Mouse (Mus musculus) heart, embryonic 13.5 days (tissue): ENCODE measurements around the gene Sdk2. TPM values are rescaled to one million over a fixed set of nuclear protein-coding genes. Genes with fewer than 3 reads are reported as not detected.

ENCODE experiments used
- ATAC-seq: fragments of 200-750 bp; cut with Nextera tagmentation; 2 replicates; pipeline ENCODE4 v1.8.0; 2017; ENCODE audit warnings: moderate TSS enrichment; ENCODE audit not compliant: insufficient number of reproducible peaks, low FRiP score, low TSS enrichment; ENCODE audit errors: extremely low read depth
- H3K27ac ChIP-seq: fragments of 300-500 bp; sonication (generic); replicated peaks from 2 replicates; pipeline ENCODE4 v1.5.1; 2015; ENCODE audit warnings: moderate library complexity, mild to moderate bottlenecking, inconsistent platforms
- H3K27me3 ChIP-seq: fragments of 300-500 bp; sonication (generic); replicated peaks from 2 replicates; pipeline ENCODE4 v1.6.1; 2015; ENCODE audit warnings: mild to moderate bottlenecking, inconsistent platforms
- H3K36me3 ChIP-seq: fragments of 300-500 bp; sonication (generic); 2 replicates; pipeline ENCODE4 v1.6.1; 2015; ENCODE audit warnings: mild to moderate bottlenecking, inconsistent platforms
- H3K4me1 ChIP-seq: fragments of 300-500 bp; sonication (generic); 2 replicates; pipeline ENCODE4 v1.6.1; 2015; ENCODE audit warnings: inconsistent platforms
- H3K4me2 ChIP-seq: fragments of 300-500 bp; sonication (generic); 2 replicates; pipeline ENCODE4 v1.6.1; 2015; ENCODE audit warnings: inconsistent platforms, mild to moderate bottlenecking, moderate library complexity
- H3K4me3 ChIP-seq: fragments of 300-500 bp; sonication (generic); 2 replicates; pipeline ENCODE4 v1.5.1; 2015; ENCODE audit warnings: moderate library complexity, mild to moderate bottlenecking, inconsistent platforms
- H3K9ac ChIP-seq: fragments of 300-500 bp; sonication (generic); 2 replicates; pipeline ENCODE4 v1.6.1; 2015; ENCODE audit warnings: inconsistent platforms, mild to moderate bottlenecking, moderate library complexity
- H3K9me3 ChIP-seq: fragments of 300-500 bp; sonication (generic); 2 replicates; pipeline ENCODE4 v1.6.1; 2016; ENCODE audit warnings: inconsistent platforms
- WGBS: fragments of 180-500 bp; shearing (Covaris S2); methylation state at CpG from one replicate; pipeline ENCODE4 v1.1.7; 2015; ENCODE audit warnings: mixed read lengths; 5-methylcytosine and 5-hydroxymethylcytosine counted together
- polyA plus RNA-seq: library from polyadenylated mRNA; unstranded; fragments of >200 nt; fragmentation: Nextera tagmentation; extraction: Ambion mirVana; gene quantifications from 2 replicates; pipeline ENCODE4 v1.2.1, GENCODE M21; 2015

Gene Sdk2
- polyA plus RNA-seq, result 1.9 and 2.5 TPM in 2 replicates

DNA sequence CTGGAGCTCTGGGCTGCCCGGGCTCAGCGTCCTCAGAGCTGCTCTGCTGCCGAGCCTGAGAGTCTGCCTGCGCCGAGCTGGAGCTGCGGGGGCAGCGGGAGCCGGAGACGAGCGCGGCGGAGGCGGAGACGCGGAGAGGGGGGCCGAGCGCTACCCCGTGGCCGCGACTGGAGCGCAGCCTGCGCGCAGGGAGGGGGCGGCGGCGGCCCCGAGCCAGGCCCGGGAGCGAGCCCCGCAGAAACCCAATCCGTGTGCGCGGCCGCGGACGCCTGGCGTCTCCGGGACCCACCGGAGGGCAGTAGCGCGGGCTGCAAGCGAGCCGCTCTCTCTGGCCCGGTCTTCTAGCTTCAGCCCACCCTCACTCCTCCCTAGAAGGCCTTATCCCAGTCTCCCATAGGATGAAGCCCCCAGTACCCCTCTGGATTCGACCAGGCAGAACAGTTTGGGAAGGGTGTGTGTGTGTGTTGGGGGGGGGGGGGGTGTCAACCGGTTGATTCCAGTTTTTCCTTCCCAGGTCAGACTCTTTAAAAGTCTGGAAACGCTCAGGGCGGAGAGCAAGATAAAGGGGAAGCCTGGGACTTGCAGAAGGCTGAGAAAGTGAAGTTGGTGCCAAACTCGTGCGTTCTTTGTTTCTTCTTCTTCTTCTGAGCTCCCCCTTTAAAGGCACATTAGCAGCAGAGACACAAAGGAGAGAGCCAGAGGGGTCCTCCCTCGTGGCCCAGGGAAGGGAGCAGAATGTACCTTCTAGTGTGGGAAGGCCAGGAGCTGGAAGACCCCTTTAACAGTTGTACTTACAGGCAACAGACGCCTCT, at the start of gene Sdk2:
Gene Sdk2, minus strand, starts transcription at position 96 of the 812 bp plus-strand sequence.
- Histone ChIP-seq H3K4me2 (peak within 1 kb of the TSS; percentile 99), H3K27me3 (peaks cover 43% of the 10 kb centered on the region), H3K36me3 (no peaks in the 10 kb centered on the region), H3K27ac (peak within 1 kb of the TSS; percentile 86), H3K9me3 (no peaks in the 10 kb centered on the region), H3K4me3 (peak within 1 kb of the TSS; percentile 75), H3K4me1 (peaks cover 35% of the 10 kb centered on the region), H3K9ac (peak within 1 kb of the TSS; percentile 91)
- WGBS, result 4% methylated on average over 47 of the region's 52 CpGs
- 0 out of 2 replicates have a peak, but pooled peaks have one; percentile 15 for ATAC-seq

DNA sequence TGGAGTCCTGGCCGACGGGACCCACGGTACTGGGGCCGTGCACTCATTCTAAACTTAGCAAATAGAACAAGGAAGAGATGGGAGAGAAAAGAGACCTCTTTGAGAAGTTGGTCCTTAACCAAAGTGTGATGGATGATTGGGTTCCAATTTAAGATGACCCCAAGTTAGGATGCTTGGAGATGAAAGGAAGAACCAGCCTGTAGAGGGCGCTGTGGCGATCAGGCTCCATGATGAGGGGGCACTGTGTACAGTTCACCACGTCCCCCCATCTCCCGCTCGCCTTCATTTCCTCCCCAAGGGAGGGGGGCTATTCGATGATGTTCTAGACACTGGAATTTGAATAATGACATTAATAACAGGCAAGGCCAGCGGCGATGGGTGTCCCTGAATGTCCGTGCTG, 48.2 kb upstream of the Sdk2 start:
- peaks cover 12% of the 10 kb centered on the region for H3K4me1 ChIP-seq
- no peak overlapping the region for H3K9ac ChIP-seq
- ATAC-seq, result no peak
- H3K36me3 ChIP-seq, result no peaks in the 10 kb centered on the region
- 76% methylated on average over 13 of the region's 13 CpGs for WGBS
- no peak overlapping the region for H3K4me2 ChIP-seq
- H3K27ac ChIP-seq, result no peak overlapping the region
- no peaks in the 10 kb centered on the region for H3K27me3 ChIP-seq
- H3K9me3 ChIP-seq, result no peaks in the 10 kb centered on the region
- no peak overlapping the region for H3K4me3 ChIP-seq

DNA sequence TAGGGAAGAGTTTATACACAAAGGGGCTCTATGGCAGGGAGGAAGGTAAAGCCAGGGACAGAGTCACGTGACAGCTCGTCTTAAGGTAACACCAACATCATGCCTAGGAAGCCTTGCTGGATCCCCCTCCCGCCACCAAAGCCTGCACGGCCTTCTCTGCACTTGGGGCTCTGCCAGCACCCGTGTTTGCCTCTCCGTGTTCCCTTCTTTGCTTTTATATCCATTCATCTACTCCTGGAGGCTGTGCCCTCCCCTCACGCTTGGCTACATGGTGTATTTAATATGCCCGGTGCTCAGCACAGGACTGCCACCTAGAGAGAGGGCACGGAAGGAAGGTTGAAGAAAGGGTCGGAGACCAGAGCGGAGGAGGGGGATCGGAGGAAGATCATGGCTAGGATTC, 47.8 kb upstream of the Sdk2 start:
- no peaks in the 10 kb centered on the region for H3K9me3 ChIP-seq
- 70% methylated on average over 12 of the region's 12 CpGs for WGBS
- H3K27ac ChIP-seq, result no peak overlapping the region
- no peak overlapping the region for H3K4me2 ChIP-seq
- H3K9ac ChIP-seq, result no peak overlapping the region
- ATAC-seq, result no peak
- no peaks in the 10 kb centered on the region for H3K36me3 ChIP-seq
- no peaks in the 10 kb centered on the region for H3K27me3 ChIP-seq
- peaks cover 12% of the 10 kb centered on the region for H3K4me1 ChIP-seq
- H3K4me3 ChIP-seq, result no peak overlapping the region

DNA sequence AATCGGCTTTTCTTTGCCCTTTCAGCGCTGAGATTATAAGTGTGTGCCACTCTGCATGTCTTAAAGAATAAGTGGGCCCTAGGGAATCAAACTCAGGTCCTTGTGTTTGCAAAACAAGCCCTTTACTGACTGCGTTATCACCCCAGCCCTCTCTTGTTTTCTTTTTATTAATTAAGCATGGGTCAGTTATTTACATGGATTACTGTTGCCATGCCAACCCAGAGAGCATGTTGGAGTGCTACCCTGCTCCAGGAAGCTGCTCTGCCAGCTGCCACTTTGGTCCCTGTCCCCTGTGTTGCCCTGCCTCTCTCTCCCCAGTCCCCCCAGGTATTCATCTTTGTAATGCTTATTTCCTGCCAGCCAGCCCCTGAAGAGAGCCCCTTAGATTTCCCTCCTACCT, 44.0 kb upstream of the Sdk2 start:
- no peak for ATAC-seq

DNA sequence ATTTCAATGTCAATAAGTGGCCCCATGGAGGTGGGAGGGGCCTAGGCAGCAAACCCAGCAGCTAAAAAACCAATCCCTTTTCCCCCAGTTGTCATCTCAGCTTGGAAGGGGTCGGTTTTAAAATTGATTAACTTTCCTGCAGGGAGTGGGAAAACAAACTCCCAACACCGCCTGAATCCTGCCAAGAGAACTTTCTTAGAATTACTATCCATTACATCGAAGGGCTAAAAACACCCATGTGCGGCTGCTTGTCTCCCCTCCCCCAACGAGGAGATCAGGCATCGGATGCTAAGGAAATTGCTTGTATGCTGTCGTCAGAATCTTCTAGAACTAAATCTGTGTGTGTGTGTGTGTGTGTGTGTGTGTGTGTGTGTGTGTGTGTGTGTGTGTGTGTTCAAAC, 26.8 kb upstream of the Sdk2 start:
- Histone ChIP-seq H3K27me3 (no peaks in the 10 kb centered on the region), H3K9me3 (no peaks in the 10 kb centered on the region), H3K9ac (no peak overlapping the region), H3K4me3 (no peak overlapping the region), H3K4me2 (no peak overlapping the region), H3K27ac (no peak overlapping the region), H3K36me3 (no peaks in the 10 kb centered on the region), H3K4me1 (peaks cover 7% of the 10 kb centered on the region)
- no peak for ATAC-seq
- WGBS, result 57% methylated on average over 7 of the region's 7 CpGs

More for the DNA sequence above, 44.0 kb upstream of the Sdk2 start:
- H3K36me3 ChIP-seq, result no peaks in the 10 kb centered on the region
- H3K27ac ChIP-seq, result no peak overlapping the region
- peaks cover 13% of the 10 kb centered on the region for H3K4me1 ChIP-seq
- no peak overlapping the region for H3K9ac ChIP-seq
- H3K9me3 ChIP-seq, result no peaks in the 10 kb centered on the region
- no peak overlapping the region for H3K4me2 ChIP-seq
- no peak overlapping the region for H3K4me3 ChIP-seq
- no peaks in the 10 kb centered on the region for H3K27me3 ChIP-seq
- 79% methylated on average over 3 of the region's 3 CpGs for WGBS

DNA sequence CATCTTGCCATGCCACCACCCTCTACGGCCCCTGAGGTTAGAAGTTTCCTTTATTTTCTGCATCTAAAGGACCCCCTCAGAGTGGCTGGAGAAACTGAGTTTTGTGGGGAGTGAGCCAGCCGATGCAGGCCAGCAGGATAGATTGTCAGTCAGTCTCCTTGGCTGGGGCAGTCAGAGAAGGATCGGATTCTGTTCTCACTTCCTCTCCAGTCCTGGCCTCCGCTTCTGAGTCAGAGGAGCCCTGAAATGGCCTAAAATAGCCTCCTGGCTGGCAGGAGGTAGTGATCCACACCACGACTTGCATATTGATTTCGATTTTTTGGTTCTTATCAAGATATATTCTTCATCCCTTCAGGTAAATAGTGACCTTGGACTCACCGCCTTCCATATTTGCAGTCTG, 26.3 kb upstream of the Sdk2 start:
- 39% methylated on average over 7 of the region's 7 CpGs for WGBS
- H3K9me3 ChIP-seq, result no peaks in the 10 kb centered on the region
- H3K36me3 ChIP-seq, result no peaks in the 10 kb centered on the region
- H3K4me3 ChIP-seq, result no peak overlapping the region
- no peak overlapping the region for H3K4me2 ChIP-seq
- ATAC-seq, result no peak
- H3K9ac ChIP-seq, result no peak overlapping the region
- H3K27ac ChIP-seq, result no peak overlapping the region
- H3K4me1 ChIP-seq, result peaks cover 7% of the 10 kb centered on the region
- H3K27me3 ChIP-seq, result no peaks in the 10 kb centered on the region

DNA sequence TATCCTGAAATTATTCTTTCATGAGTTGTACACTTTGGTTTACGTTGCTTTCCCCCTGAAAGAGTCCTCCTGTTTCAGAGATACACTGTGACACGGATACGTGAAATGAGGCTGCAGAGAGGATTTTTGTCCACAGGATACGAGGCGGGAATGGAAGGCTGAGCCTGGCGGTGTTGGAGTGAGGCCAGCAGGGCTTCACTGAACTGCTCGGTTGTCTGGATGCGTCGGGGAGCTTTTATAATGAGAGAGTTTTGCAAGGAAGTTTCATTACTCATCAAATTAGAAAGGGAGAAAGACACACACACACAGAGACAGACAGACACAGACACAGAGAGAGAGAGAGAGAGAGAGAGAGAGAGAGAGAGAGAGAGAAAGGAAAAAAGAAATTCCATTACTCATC, 13.8 kb upstream of the Sdk2 start:
- H3K27ac ChIP-seq, result no peak overlapping the region
- no peaks in the 10 kb centered on the region; the same call in 1 of the 2 replicates for H3K4me1 ChIP-seq
- H3K9ac ChIP-seq, result no peak overlapping the region
- H3K27me3 ChIP-seq, result no peaks in the 10 kb centered on the region; the same call in 1 of the 2 replicates
- peaks cover 15% of the 10 kb centered on the region; the same call in 1 of the 2 replicates for H3K9me3 ChIP-seq
- WGBS, result 54% methylated on average over 9 of the region's 9 CpGs
- no peak for ATAC-seq
- no peak overlapping the region for H3K4me3 ChIP-seq
- no peak overlapping the region for H3K4me2 ChIP-seq
- H3K36me3 ChIP-seq, result no peaks in the 10 kb centered on the region

DNA sequence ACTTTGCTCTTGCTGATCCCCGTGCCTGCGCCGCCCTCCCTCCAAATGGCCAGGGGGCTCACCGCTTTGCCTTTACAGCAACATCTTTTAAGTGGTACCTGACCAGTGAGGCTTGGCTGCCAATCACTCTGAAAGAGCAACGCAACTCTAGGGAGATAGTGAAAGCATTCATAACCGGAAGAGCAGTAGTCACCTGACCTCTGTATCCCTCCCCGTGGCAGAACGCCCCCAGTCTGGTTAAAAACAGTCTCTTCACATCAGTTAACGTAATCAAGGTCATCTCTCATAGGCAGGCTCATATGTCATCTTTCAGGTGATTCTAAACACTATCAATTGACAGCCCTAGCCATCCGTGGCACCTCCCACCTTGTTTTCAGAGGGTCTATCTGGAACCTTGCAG, 5.8 kb upstream of the Sdk2 start:
- peaks cover 10% of the 10 kb centered on the region; the same call in 1 of the 2 replicates for H3K4me1 ChIP-seq
- peak overlapping the region; percentile 44 for H3K4me2 ChIP-seq
- ATAC-seq, result no peak
- H3K27ac ChIP-seq, result no peak overlapping the region
- H3K27me3 ChIP-seq, result peaks cover 24% of the 10 kb centered on the region
- 0 out of 2 replicates have a peak, but pooled peaks cover 11% of the 10 kb centered on the region for H3K9me3 ChIP-seq
- H3K36me3 ChIP-seq, result no peaks in the 10 kb centered on the region
- H3K9ac ChIP-seq, result no peak overlapping the region
- H3K4me3 ChIP-seq, result no peak overlapping the region
- 63% methylated on average over 10 of the region's 10 CpGs for WGBS

DNA sequence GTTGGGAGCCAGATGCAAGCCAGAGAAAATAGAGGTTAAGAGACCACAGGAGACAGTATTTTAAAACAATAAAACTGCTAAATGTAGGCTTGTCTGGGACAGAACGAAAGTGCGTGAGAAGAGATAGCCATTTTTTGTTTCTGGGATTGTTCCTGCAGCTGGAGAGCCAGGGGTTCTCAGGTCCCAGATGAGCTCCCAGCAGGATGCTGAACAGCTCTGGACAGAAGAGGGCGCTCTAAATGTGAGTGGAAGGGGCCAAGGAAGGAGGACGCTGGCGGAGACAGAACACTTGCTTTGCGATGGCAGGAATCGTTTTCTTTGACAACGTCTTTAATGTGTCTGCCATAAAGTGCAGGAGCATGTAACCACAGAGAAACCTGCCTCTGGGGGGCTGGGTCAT, 5.2 kb upstream of the Sdk2 start:
- Histone ChIP-seq H3K27me3 (peaks cover 24% of the 10 kb centered on the region), H3K4me3 (no peak overlapping the region), H3K27ac (no peak overlapping the region), H3K9ac (no peak overlapping the region), H3K9me3 (0 out of 2 replicates have a peak, but pooled peaks cover 11% of the 10 kb centered on the region), H3K4me1 (peaks cover 10% of the 10 kb centered on the region; the same call in 1 of the 2 replicates), H3K4me2 (peak overlapping the region; percentile 44), H3K36me3 (no peaks in the 10 kb centered on the region)
- no peak for ATAC-seq
- 30% methylated on average over 8 of the region's 8 CpGs for WGBS

DNA sequence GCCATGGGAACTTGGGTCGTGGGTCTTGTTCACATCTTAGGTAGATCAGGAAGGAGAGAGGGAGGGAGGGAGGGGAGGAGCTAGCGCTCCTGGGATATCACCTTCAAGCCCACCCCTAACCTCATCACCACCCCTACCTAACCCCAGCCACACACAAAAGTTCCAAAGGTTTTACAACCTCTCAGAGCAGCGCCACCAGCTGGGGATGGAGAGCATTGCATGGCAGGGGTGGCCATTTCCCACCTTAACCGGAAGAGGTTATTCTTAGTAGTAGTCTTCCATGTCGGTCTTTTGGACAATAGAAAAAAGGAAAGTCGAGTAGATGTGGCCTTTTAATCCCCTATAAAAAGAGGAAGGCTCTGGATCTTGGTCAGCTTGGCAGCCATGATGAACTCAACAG, 4.0 kb upstream of the Sdk2 start:
- H3K9ac ChIP-seq, result no peak overlapping the region
- no peak overlapping the region for H3K4me2 ChIP-seq
- no peaks in the 10 kb centered on the region for H3K36me3 ChIP-seq
- no peak overlapping the region for H3K4me3 ChIP-seq
- 53% methylated on average over 6 of the region's 6 CpGs for WGBS
- H3K27ac ChIP-seq, result no peak overlapping the region
- ATAC-seq, result no peak
- H3K9me3 ChIP-seq, result 0 out of 2 replicates have a peak, but pooled peaks cover 5% of the 10 kb centered on the region
- H3K27me3 ChIP-seq, result peaks cover 24% of the 10 kb centered on the region
- H3K4me1 ChIP-seq, result peaks cover 10% of the 10 kb centered on the region; the same call in 1 of the 2 replicates

DNA sequence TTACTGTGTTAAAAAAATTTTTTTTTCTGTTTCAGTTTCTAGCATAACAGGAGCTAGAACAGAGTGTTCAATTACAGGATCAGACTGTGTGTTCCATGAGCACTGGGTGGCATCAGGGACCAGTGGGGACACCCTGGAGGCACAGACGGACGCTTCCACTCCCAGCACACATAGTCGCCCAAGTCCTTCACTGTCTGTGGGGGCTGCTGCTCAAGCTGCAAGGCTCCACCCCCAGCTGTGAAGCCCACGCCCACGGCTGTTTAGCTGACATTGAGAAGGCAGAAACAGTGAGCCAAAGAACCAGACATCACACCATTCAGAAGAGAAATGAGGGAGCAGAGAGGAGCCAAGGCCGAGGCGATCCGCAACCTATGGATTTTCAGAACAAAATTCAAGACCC, 3.3 kb upstream of the Sdk2 start:
- Histone ChIP-seq H3K4me1 (peaks cover 16% of the 10 kb centered on the region), H3K36me3 (no peaks in the 10 kb centered on the region), H3K4me3 (no peak overlapping the region), H3K9ac (no peak overlapping the region), H3K4me2 (no peak overlapping the region), H3K27me3 (peaks cover 24% of the 10 kb centered on the region), H3K27ac (no peak overlapping the region), H3K9me3 (no peaks in the 10 kb centered on the region)
- no peak for ATAC-seq
- WGBS, result 66% methylated on average over 8 of the region's 8 CpGs

DNA sequence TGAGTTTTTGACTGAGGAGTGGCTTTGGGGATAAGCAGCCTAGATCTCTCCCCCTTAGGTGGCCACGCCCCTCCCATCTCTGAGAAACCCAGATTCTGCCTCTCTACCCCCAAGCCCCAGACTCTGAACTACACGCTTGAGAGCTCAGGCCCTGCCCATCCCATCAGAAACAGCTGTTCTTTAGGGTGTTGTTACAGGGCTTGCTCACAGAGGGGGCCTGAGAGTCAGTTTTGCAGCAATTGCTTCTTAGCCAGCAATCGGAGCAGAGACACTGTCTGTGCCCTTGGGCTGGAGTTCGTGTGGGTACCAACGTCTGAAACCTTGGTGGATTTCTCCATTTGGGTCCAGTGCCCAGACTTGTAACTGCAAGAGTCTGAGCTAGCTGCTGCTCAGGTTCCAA, 1.5 kb upstream of the Sdk2 start:
- H3K9me3 ChIP-seq, result no peaks in the 10 kb centered on the region
- peak overlapping the region; percentile 86; the same call in 1 of the 2 replicates for H3K27ac ChIP-seq
- 0 out of 2 replicates have a peak overlapping the region, but pooled peaks have one; percentile 2 for H3K4me2 ChIP-seq
- 4% methylated on average over 5 of the region's 5 CpGs for WGBS
- ATAC-seq, result no peak
- no peak overlapping the region for H3K4me3 ChIP-seq
- no peak overlapping the region for H3K9ac ChIP-seq
- H3K4me1 ChIP-seq, result peaks cover 32% of the 10 kb centered on the region
- H3K27me3 ChIP-seq, result peaks cover 37% of the 10 kb centered on the region
- H3K36me3 ChIP-seq, result no peaks in the 10 kb centered on the region
